Mouse (Mus musculus) liver, postnatal 0 days (tissue): ENCODE data around the gene Trir.

ENCODE experiments used
- CTCF ChIP-seq: sonication (generic); IDR thresholded peaks from 2 replicates; pipeline ENCODE4 v1.5.1; 2016; ENCODE audit warnings: antibody characterized with exemption, low read depth
- EP300 ChIP-seq: IDR thresholded peaks from 2 replicates; pipeline ENCODE4 v1.6.1; 2016; ENCODE audit warnings: antibody characterized with exemption, low read depth, mild to moderate bottlenecking

DNA sequence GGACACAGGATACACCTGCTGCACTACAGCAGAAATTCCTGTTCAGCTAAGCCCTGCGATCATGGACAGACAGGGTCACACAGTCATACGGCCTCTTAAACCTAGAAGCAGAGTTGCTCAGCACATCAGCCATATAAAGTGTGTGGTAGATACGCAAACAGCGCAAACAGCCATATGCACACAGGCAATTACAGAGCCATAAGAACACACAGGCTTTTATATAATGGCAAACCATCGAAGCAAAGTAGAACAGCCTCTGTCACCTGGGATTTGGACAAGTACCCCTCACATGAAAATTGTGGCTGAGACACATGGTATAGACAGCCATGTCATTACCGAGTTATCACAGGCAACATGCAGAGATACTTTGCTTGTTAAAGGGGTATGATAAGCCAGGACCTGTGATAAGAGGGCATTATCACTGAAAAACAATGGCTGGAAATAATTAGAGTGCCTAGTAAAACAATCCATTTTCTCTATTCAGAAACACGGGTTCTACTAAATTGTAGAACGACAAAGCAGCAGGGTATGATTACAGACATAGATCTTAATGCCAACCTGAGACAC lies 40.2 kb upstream of the Trir start:
- TF ChIP-seq CTCF (no peak), EP300 (no peak)
